Mouse (Mus musculus) liver, embryonic 11.5 days (tissue): ENCODE results near the gene Slc6a12. TPM values are rescaled to one million over a fixed set of nuclear protein-coding genes. Genes with fewer than 3 reads are reported as not detected.

ENCODE experiments used
- ATAC-seq: fragments of 200-750 bp; cut with Nextera tagmentation; replicated peaks from 2 replicates; pipeline ENCODE4 v1.8.0; 2017; ENCODE audit warnings: moderate number of reproducible peaks, mild to moderate bottlenecking, moderate TSS enrichment, moderate library complexity; ENCODE audit not compliant: low FRiP score
- DNase-seq: peaks from one replicate; pipeline ENCODE4 v3.0.0-alpha.2; 2017; ENCODE audit warnings: low spot score
- H3K27ac ChIP-seq: fragments of 300-500 bp; sonication (generic); 2 replicates; pipeline ENCODE4 v1.5.1; 2014; ENCODE audit warnings: mild to moderate bottlenecking, low read depth, low read length, control low read depth
- H3K27me3 ChIP-seq: fragments of 300-500 bp; sonication (generic); replicated peaks from 2 replicates; pipeline ENCODE4 v1.6.1; 2014; ENCODE audit warnings: low read length, mixed read lengths; ENCODE audit not compliant: control insufficient read depth, insufficient read depth
- H3K36me3 ChIP-seq: fragments of 300-500 bp; sonication (generic); 2 replicates; pipeline ENCODE4 v1.6.1; 2014; ENCODE audit warnings: mild to moderate bottlenecking, low read length, moderate library complexity, mixed read lengths; ENCODE audit not compliant: control insufficient read depth, insufficient read depth
- H3K4me1 ChIP-seq: fragments of 300-500 bp; sonication (generic); replicated peaks from 2 replicates; pipeline ENCODE4 v1.6.1; 2014; ENCODE audit warnings: low read length, mixed read lengths; ENCODE audit not compliant: control insufficient read depth, insufficient read depth
- H3K4me2 ChIP-seq: fragments of 300-500 bp; sonication (generic); 2 replicates; pipeline ENCODE4 v1.6.1; 2014; ENCODE audit warnings: mild to moderate bottlenecking, control low read depth, moderate library complexity
- H3K4me3 ChIP-seq: fragments of 300-500 bp; sonication (generic); 2 replicates; pipeline ENCODE4 v1.5.1; 2014; ENCODE audit warnings: low read depth, low read length, control low read depth
- H3K9ac ChIP-seq: fragments of 300-500 bp; sonication (generic); 2 replicates; pipeline ENCODE4 v1.6.1; 2014; ENCODE audit warnings: low read depth, low read length, control low read depth
- H3K9me3 ChIP-seq: fragments of 300-500 bp; sonication (generic); 2 replicates; pipeline ENCODE4 v1.6.1; 2016; ENCODE audit warnings: low read length, inconsistent platforms, mixed read lengths; ENCODE audit not compliant: control insufficient read depth
- WGBS: fragments of 180-500 bp; shearing (Covaris S2); extraction: QIAGEN DNeasy Blood & Tissue Kit; methylation state at CpG from one replicate; pipeline ENCODE4 v1.1.7; 2014; 5-methylcytosine and 5-hydroxymethylcytosine counted together
- polyA plus RNA-seq: library from polyadenylated mRNA; unstranded; fragments of >200 nt; fragmentation: Nextera tagmentation; extraction: Ambion mirVana; gene quantifications from 2 replicates; pipeline ENCODE4 v1.2.1, GENCODE M21; 2014

Gene Slc6a12
- polyA plus RNA-seq, 1 experiment from 2014 or later = 1.1 TPM

DNA sequence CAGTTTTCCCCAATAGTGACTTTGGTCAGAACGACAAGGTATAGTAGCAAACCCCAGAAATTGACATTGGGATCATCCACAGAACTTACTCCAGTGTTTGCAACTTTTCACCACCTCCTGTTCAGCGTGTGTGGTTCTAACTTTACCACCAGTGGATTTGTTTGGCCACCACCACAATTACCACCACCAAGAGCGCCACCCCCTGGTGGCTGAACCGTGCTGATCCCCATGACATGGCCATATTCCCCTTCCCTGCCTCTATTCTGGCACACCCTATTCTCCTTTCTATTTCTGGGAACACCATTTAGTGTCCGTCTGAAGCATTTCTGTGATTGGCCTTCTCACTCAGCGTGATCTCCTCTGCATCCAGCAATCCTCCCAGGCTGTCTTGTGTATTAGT, 23.8 kb upstream of the Slc6a12 start:
- Histone ChIP-seq H3K4me1 (no peaks in the 10 kb centered on the region), H3K36me3 (no peaks in the 10 kb centered on the region), H3K27ac (no peak overlapping the region), H3K4me3 (no peak overlapping the region), H3K9me3 (no peaks in the 10 kb centered on the region), H3K27me3 (no peaks in the 10 kb centered on the region), H3K9ac (no peak overlapping the region), H3K4me2 (no peak overlapping the region)
- no peak for ATAC-seq
- 56% methylated on average over 6 of the region's 6 CpGs for WGBS
- DNase-seq = no peak

GRCm38 (mm10) chr6:121322381-121323110, 20.3 kb upstream of the Slc6a12 start:
- WGBS = 87% methylated on average over 9 of the region's 9 CpGs
- ATAC-seq = no peak
- H3K9ac ChIP-seq = no peak overlapping the region
- no peaks in the 10 kb centered on the region for H3K4me1 ChIP-seq
- no peaks in the 10 kb centered on the region for H3K9me3 ChIP-seq
- no peak overlapping the region for H3K4me3 ChIP-seq
- no peak overlapping the region for H3K27ac ChIP-seq
- no peaks in the 10 kb centered on the region for H3K27me3 ChIP-seq
- H3K36me3 ChIP-seq = no peaks in the 10 kb centered on the region
- no peak for DNase-seq
- no peak overlapping the region for H3K4me2 ChIP-seq

DNA sequence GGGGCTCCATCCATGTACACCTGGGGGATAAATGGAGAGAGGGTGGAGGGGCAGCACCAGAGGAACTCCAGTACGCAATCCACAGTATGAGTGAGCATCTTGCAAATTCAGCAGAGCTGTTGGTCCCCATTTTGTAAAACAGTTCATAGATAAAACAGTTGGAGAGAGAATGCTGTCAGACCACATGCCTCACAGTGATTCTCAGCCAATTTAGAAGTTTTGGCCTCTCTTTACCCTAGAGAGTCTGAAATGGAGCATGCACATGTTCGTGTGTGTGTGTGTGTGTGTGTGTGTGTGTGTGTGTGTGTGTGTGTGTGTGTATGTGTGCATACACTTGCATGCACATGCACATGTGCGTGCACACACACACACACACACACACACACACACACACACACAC, 17.6 kb upstream of the Slc6a12 start:
- Histone ChIP-seq H3K9me3 (no peaks in the 10 kb centered on the region), H3K9ac (no peak overlapping the region), H3K4me3 (no peak overlapping the region), H3K27me3 (no peaks in the 10 kb centered on the region), H3K27ac (no peak overlapping the region), H3K4me1 (no peaks in the 10 kb centered on the region), H3K36me3 (no peaks in the 10 kb centered on the region), H3K4me2 (no peak overlapping the region)
- WGBS = 85% methylated on average over 3 of the region's 3 CpGs
- DNase-seq (no peak), ATAC-seq (no peak)

GRCm38 (mm10) chr6:121325740-121326139, 17.1 kb upstream of the Slc6a12 start:
- Histone ChIP-seq H3K4me2 (no peak overlapping the region), H3K27ac (no peak overlapping the region), H3K4me3 (no peak overlapping the region), H3K27me3 (no peaks in the 10 kb centered on the region), H3K36me3 (no peaks in the 10 kb centered on the region), H3K9me3 (no peaks in the 10 kb centered on the region), H3K4me1 (no peaks in the 10 kb centered on the region), H3K9ac (no peak overlapping the region)
- 61% methylated on average over 9 of the region's 9 CpGs for WGBS
- ATAC-seq = no peak
- no peak for DNase-seq

DNA sequence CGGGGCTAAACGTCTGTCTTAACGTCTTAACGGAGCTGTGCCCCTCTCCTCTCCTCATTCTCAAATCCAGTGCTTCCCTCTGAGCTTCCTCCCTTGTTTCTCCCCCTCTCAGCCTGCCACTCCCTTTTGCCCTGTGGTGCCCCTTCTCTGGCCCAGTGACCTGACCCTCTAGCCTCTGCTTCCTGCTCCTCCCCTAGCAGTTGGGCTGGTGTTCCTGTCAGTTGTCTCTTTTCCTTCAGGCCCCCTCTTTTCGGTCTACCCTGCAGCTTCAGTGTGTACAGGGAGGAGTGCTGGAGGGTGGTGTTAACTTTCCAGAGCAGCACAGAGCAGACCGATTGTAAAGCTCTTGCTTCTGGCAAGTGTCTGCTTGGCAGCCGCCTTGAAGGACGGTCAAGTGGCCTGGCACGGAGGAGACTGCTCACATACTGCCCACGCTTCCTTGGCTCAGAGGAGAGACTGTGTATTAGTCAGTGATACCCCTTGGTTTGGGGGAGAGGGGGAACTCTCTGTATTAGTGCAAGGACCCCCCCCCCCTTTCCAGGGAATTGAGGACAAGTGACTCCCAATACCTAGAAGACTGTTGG, 16.3 kb upstream of the Slc6a12 start:
- Histone ChIP-seq H3K4me1 (no peaks in the 10 kb centered on the region), H3K27me3 (no peaks in the 10 kb centered on the region), H3K27ac (no peak overlapping the region), H3K4me2 (no peak overlapping the region), H3K9me3 (no peaks in the 10 kb centered on the region), H3K36me3 (no peaks in the 10 kb centered on the region), H3K4me3 (no peak overlapping the region), H3K9ac (no peak overlapping the region)
- DNase-seq (no peak), ATAC-seq (no peak)
- 56% methylated on average over 10 of the region's 10 CpGs for WGBS

- 74% methylated on average over 9 of the region's 9 CpGs for WGBS
- Histone ChIP-seq H3K4me3 (no peak overlapping the region), H3K27ac (no peak overlapping the region), H3K4me1 (no peaks in the 10 kb centered on the region), H3K9me3 (no peaks in the 10 kb centered on the region), H3K4me2 (no peak overlapping the region), H3K36me3 (no peaks in the 10 kb centered on the region), H3K27me3 (no peaks in the 10 kb centered on the region), H3K9ac (no peak overlapping the region)
- no peak for ATAC-seq
- DNase-seq = no peak
Measured at GRCm38 (mm10) chr6:121328417-121328884, 14.4 kb upstream of the Slc6a12 start.

DNA sequence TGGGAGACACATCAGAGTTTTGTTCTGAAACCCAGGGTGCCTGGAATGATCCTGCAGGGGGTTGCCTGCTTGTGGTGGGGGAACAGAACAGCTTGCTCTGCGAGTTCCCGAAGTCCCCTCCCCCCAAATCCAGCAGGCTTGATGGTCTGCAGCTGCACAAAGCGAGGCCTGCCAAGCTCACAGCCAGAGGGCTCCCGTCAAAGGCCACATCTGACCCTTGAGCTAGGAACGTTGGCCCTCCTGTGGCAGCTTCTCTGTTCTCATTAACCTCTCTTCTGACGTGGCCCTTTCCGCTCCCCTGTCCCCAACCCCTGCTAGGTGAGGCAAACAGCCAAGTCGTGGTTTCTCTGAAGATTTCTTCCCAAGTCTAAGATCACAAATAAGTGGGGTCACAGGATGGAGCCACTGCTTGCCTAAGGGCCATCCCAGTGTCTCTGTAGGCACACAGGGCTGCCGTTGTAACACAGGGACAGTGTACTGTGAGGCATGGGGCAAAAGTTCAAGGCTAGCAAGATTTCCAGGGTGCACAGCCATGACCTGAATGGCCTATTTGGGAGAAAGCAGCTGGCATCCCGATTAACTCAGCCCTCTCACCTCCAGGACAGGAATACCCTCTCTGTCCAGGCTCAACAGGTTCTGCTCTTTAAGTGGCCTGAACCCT, 12.9 kb upstream of the Slc6a12 start:
- no peaks in the 10 kb centered on the region for H3K27me3 ChIP-seq
- no peak overlapping the region for H3K4me2 ChIP-seq
- 34% methylated on average over 10 of the region's 10 CpGs for WGBS
- ATAC-seq (0 out of 2 replicates have a peak, but pooled peaks have one; percentile 34), DNase-seq (no peak)
- H3K4me3 ChIP-seq = no peak overlapping the region
- no peaks in the 10 kb centered on the region for H3K9me3 ChIP-seq
- no peaks in the 10 kb centered on the region for H3K36me3 ChIP-seq
- H3K27ac ChIP-seq = no peak overlapping the region
- H3K4me1 ChIP-seq = no peaks in the 10 kb centered on the region
- H3K9ac ChIP-seq = no peak overlapping the region

GRCm38 (mm10) chr6:121335841-121336240, 7.0 kb upstream of the Slc6a12 start:
- 80% methylated on average over 9 of the region's 9 CpGs for WGBS
- DNase-seq (no peak), ATAC-seq (no peak)
- Histone ChIP-seq H3K9ac (no peak overlapping the region), H3K27me3 (no peaks in the 10 kb centered on the region), H3K4me2 (no peak overlapping the region), H3K4me1 (peaks cover 6% of the 10 kb centered on the region; the same call in 1 of the 2 replicates), H3K4me3 (no peak overlapping the region), H3K9me3 (no peaks in the 10 kb centered on the region), H3K27ac (no peak overlapping the region), H3K36me3 (no peaks in the 10 kb centered on the region)
